Comparison of ENCODE assay signal across 13 mouse cellular contexts in genomic region chr12:112807796-112808195, GRCm38 (mm10). TPM values are rescaled to one million over a fixed set of nuclear protein-coding genes. Genes with fewer than 3 reads are reported as not detected.
A peak's percentile ranks its signal among the peaks of the same experiment; 100 is the strongest.
DNase-seq lines count a peak whose midpoint lies in the region; ATAC-seq and TF ChIP-seq lines count a peak whose summit lies in the region.
"Had no signal": no experiment of that assay in that cellular context is flagged by ENCODE, and none has a peak within 500 bp of the region (broad histone marks: within the 10 kb centered on the region; RNA-seq: fewer than 3 reads in every experiment).

No protein-coding gene starts in this region.

- H3K9ac ChIP-seq in embryonic facial prominence, embryonic 12.5 days: peak overlapping the region; percentile 64; the same call in 1 of the 2 replicates
- no peak overlapping the region for H3K9ac ChIP-seq in forebrain, embryonic 14.5 days (ENCODE audit: low read length)
- peak overlapping the region; percentile 54 for H3K9ac ChIP-seq in limb, embryonic 14.5 days (ENCODE audit: low read depth, low read length, severe bottlenecking)

- peak overlapping the region; percentile 96; the same call in 1 of the 2 replicates for H3K4me2 ChIP-seq in embryonic facial prominence, embryonic 12.5 days (replicated peaks)
- peak overlapping the region; percentile 79; the same call in 1 of the 2 replicates for H3K4me2 ChIP-seq in forebrain, embryonic 14.5 days (ENCODE audit: low read length)
- H3K4me2 ChIP-seq in limb, embryonic 14.5 days (replicated peaks; ENCODE audit: low read depth, low read length, severe bottlenecking): 0 out of 2 replicates have a peak overlapping the region, but pooled peaks have one; percentile 98

- TF ChIP-seq POLR2A in limb, embryonic 14.5 days (IDR thresholded peaks at IDR 0.05; ENCODE audit: borderline replicate concordance, extremely low read depth, insufficient read depth, insufficient read length): no peak

- H3K27me3 ChIP-seq in embryonic facial prominence, embryonic 12.5 days: peaks cover 8% of the 10 kb centered on the region
- H3K27me3 ChIP-seq in embryonic facial prominence, embryonic 10.5 days (replicated peaks; ENCODE audit: low read depth, poor library complexity, severe bottlenecking): peaks cover 45% of the 10 kb centered on the region
- 0 out of 2 replicates have a peak, but pooled peaks cover 2% of the 10 kb centered on the region for H3K27me3 ChIP-seq in forebrain, embryonic 14.5 days (replicated peaks; ENCODE audit: control insufficient read depth, insufficient read depth, low read length)
- no peaks in the 10 kb centered on the region for H3K27me3 ChIP-seq in limb, embryonic 14.5 days (ENCODE audit: control insufficient read depth, insufficient read depth, low read length)

- H3K4me1 ChIP-seq in embryonic facial prominence, embryonic 12.5 days: peaks cover 15% of the 10 kb centered on the region
- H3K4me1 ChIP-seq in embryonic facial prominence, embryonic 10.5 days: peaks cover 36% of the 10 kb centered on the region
- H3K4me1 ChIP-seq in forebrain, embryonic 14.5 days (ENCODE audit: control insufficient read depth, insufficient read depth, low read length): peaks cover 12% of the 10 kb centered on the region
- peaks cover 11% of the 10 kb centered on the region for H3K4me1 ChIP-seq in limb, embryonic 14.5 days (ENCODE audit: control insufficient read depth, insufficient read depth, low read length)

- H3K9me3 ChIP-seq in embryonic facial prominence, embryonic 12.5 days: no peaks in the 10 kb centered on the region
- H3K9me3 ChIP-seq in embryonic facial prominence, embryonic 10.5 days: no peaks in the 10 kb centered on the region
- no peaks in the 10 kb centered on the region for H3K9me3 ChIP-seq in forebrain, embryonic 14.5 days (replicated peaks; ENCODE audit: control insufficient read depth, low read length)
- no peaks in the 10 kb centered on the region for H3K9me3 ChIP-seq in limb, embryonic 14.5 days (ENCODE audit: control insufficient read depth, low read length)
- H3K9me3 ChIP-seq: G1E had no signal

- WGBS in embryonic facial prominence, embryonic 12.5 days: 90% methylated on average over 4 of the region's 4 CpGs
- 86% methylated on average over 4 of the region's 4 CpGs for WGBS in embryonic facial prominence, embryonic 10.5 days
- 81% methylated on average over 4 of the region's 4 CpGs for WGBS in forebrain, embryonic 14.5 days
- WGBS in limb, embryonic 14.5 days: 78% methylated on average over 4 of the region's 4 CpGs

- H3K36me3 ChIP-seq in embryonic facial prominence, embryonic 12.5 days: no peaks in the 10 kb centered on the region
- peaks cover 18% of the 10 kb centered on the region for H3K36me3 ChIP-seq in embryonic facial prominence, embryonic 10.5 days (replicated peaks)
- 0 out of 2 replicates have a peak, but pooled peaks cover 5% of the 10 kb centered on the region for H3K36me3 ChIP-seq in forebrain, embryonic 14.5 days (ENCODE audit: control insufficient read depth, insufficient read depth, low read length)
- no peaks in the 10 kb centered on the region for H3K36me3 ChIP-seq in limb, embryonic 14.5 days (ENCODE audit: control insufficient read depth, insufficient read depth, low read length)

- no peak for DNase-seq in embryonic facial prominence, embryonic 10.5 days (ENCODE audit: low spot score)
- no peak for DNase-seq in left cerebral cortex, adult 2 months (ENCODE audit: extremely low spot score in 1 of 2, low spot score in 2 of 2)
- DNase-seq in left cerebral cortex, postnatal 4 days: no peak
- DNase-seq in forebrain, embryonic 14.5 days (ENCODE audit: low spot score): no peak
- DNase-seq in limb, embryonic 14.5 days (ENCODE audit: low spot score): no peak
- DNase-seq in frontal cortex, postnatal 36 days (ENCODE audit: low spot score in 2 of 2): no peak
- no peak for DNase-seq in retina, postnatal 1 day
- DNase-seq: cerebellum, adult 18-20 months; lung, postnatal 10 days; thymus, postnatal 25 days had no signal

- intact Hi-C loops in left cerebral cortex, adult 2 months (cut with DNase I): loop anchor here (2.0 to 5.0 kb wide), 2 partner anchors 21 to 60 kb away; partner anchors contain the start of gene Cdca4
- intact Hi-C loops in left cerebral cortex, postnatal 4 days (cut with DNase I): no loop called here

- no peak overlapping the region for H3K27ac ChIP-seq in embryonic facial prominence, embryonic 12.5 days
- H3K27ac ChIP-seq in embryonic facial prominence, embryonic 10.5 days (replicated peaks): no peak overlapping the region
- H3K27ac ChIP-seq in left cerebral cortex, adult 2 months: peak overlapping the region; percentile 94
- no peak overlapping the region; the same call in 1 of the 2 replicates for H3K27ac ChIP-seq in forebrain, embryonic 14.5 days (ENCODE audit: low read depth, low read length)
- H3K27ac ChIP-seq in limb, embryonic 14.5 days (replicated peaks; ENCODE audit: low read depth, low read length): no peak overlapping the region

- H3K4me3 ChIP-seq in embryonic facial prominence, embryonic 12.5 days: no peak overlapping the region
- H3K4me3 ChIP-seq in embryonic facial prominence, embryonic 10.5 days: no peak overlapping the region; the same call in 1 of the 2 replicates
- no peak overlapping the region for H3K4me3 ChIP-seq in left cerebral cortex, adult 2 months
- no peak overlapping the region for H3K4me3 ChIP-seq in forebrain, embryonic 14.5 days (ENCODE audit: low read depth, low read length)
- no peak overlapping the region for H3K4me3 ChIP-seq in limb, embryonic 14.5 days (replicated peaks; ENCODE audit: low read length)

- no peak for ATAC-seq in embryonic facial prominence, embryonic 12.5 days (ENCODE audit: insufficient number of reproducible peaks, insufficient read depth, low FRiP score, low TSS enrichment)
- no peak for ATAC-seq in forebrain, embryonic 14.5 days
- no peak for ATAC-seq in limb, embryonic 14.5 days (ENCODE audit: low FRiP score, low read depth)

- no peak for TF ChIP-seq CTCF in left cerebral cortex, adult 2 months (IDR thresholded peaks at IDR 0.05)

RNA-seq across cellular contexts. Expression of gene Clba1, which starts 0.9 kb away (rescaled TPM):
- polyA plus RNA-seq in embryonic facial prominence, embryonic 12.5 days (2016; fragmentation: Nextera tagmentation; extraction: Ambion mirVana): 9.2 and 9.6 TPM in 2 replicates
- 9.3 and 10.1 TPM in 2 replicates for polyA plus RNA-seq in embryonic facial prominence, embryonic 10.5 days (2016; fragmentation: Nextera tagmentation; extraction: Ambion mirVana)
- 10 to 100 TPM; 15.7 to 18.6 TPM for total RNA-seq in left cerebral cortex, adult 2 months (2021)
- 10 to 100 TPM; 15.0 to 15.8 TPM for total RNA-seq in left cerebral cortex, postnatal 4 days (2021)
- polyA plus RNA-seq in forebrain, embryonic 14.5 days (2014; fragmentation: Nextera tagmentation; extraction: Ambion mirVana): 17.0 and 19.4 TPM in 2 replicates
- 3.7 and 4.8 TPM in 2 replicates for polyA plus RNA-seq in limb, embryonic 14.5 days (2012; rRNA removed)
- 5.7 and 6.2 TPM in 2 replicates for polyA plus RNA-seq in limb, embryonic 14.5 days (2014; fragmentation: Nextera tagmentation; extraction: Ambion mirVana)

RNA-seq across cellular contexts. Expression of gene Ahnak2, which starts 5.3 kb away (rescaled TPM):
- polyA plus RNA-seq in embryonic facial prominence, embryonic 12.5 days (2016; fragmentation: Nextera tagmentation; extraction: Ambion mirVana): 0.71 and 0.83 TPM in 2 replicates
- polyA plus RNA-seq in embryonic facial prominence, embryonic 10.5 days (2016; fragmentation: Nextera tagmentation; extraction: Ambion mirVana): 0.04 and 0.20 TPM in 2 replicates
- 1 to 10 TPM; 8.1 to 8.2 TPM for total RNA-seq in left cerebral cortex, adult 2 months (2021)
- total RNA-seq in left cerebral cortex, postnatal 4 days (2021): 10 to 100 TPM; 28.1 to 28.2 TPM
- polyA plus RNA-seq in forebrain, embryonic 14.5 days (2014; fragmentation: Nextera tagmentation; extraction: Ambion mirVana): 0.29 and 0.51 TPM in 2 replicates
- 2.1 and 2.5 TPM in 2 replicates for polyA plus RNA-seq in limb, embryonic 14.5 days (2012; rRNA removed)
- 3.3 TPM in 2 replicates for polyA plus RNA-seq in limb, embryonic 14.5 days (2014; fragmentation: Nextera tagmentation; extraction: Ambion mirVana)
- polyA plus RNA-seq: activated CD4-positive, CD25-positive, alpha-beta regulatory T cell, adult 4 months had no signal

RNA-seq across cellular contexts. Expression of gene Cdca4, which starts 21.4 kb away (rescaled TPM):
- 144 and 147 TPM in 2 replicates for polyA plus RNA-seq in embryonic facial prominence, embryonic 12.5 days (2016; fragmentation: Nextera tagmentation; extraction: Ambion mirVana)
- 180 and 183 TPM in 2 replicates for polyA plus RNA-seq in embryonic facial prominence, embryonic 10.5 days (2016; fragmentation: Nextera tagmentation; extraction: Ambion mirVana)
- 10 to 100 TPM; 10.5 to 12.4 TPM for total RNA-seq in left cerebral cortex, adult 2 months (2021)
- 10 to 100 TPM; 18.5 to 19.8 TPM for total RNA-seq in left cerebral cortex, postnatal 4 days (2021)
- polyA plus RNA-seq in forebrain, embryonic 14.5 days (2014; fragmentation: Nextera tagmentation; extraction: Ambion mirVana): 101 and 112 TPM in 2 replicates
- polyA plus RNA-seq in limb, embryonic 14.5 days (2012; rRNA removed): 81.0 and 89.9 TPM in 2 replicates
- polyA plus RNA-seq in limb, embryonic 14.5 days (2014; fragmentation: Nextera tagmentation; extraction: Ambion mirVana): 113 and 126 TPM in 2 replicates

RNA-seq across cellular contexts. Expression of gene Pld4, which starts 47.3 kb away (rescaled TPM):
- polyA plus RNA-seq in embryonic facial prominence, embryonic 12.5 days (2016; fragmentation: Nextera tagmentation; extraction: Ambion mirVana): 4.9 TPM in 2 replicates
- polyA plus RNA-seq in embryonic facial prominence, embryonic 10.5 days (2016; fragmentation: Nextera tagmentation; extraction: Ambion mirVana): 3.9 and 4.6 TPM in 2 replicates
- 10 to 100 TPM in 1 of 2 experiments, 1 to 10 TPM in 1; 7.4 to 10.1 TPM for total RNA-seq in left cerebral cortex, adult 2 months (2021)
- total RNA-seq in left cerebral cortex, postnatal 4 days (2021): 1 to 10 TPM; 6.2 to 6.6 TPM
- 5.9 and 7.0 TPM in 2 replicates for polyA plus RNA-seq in forebrain, embryonic 14.5 days (2014; fragmentation: Nextera tagmentation; extraction: Ambion mirVana)
- 15.7 and 16.9 TPM in 2 replicates for polyA plus RNA-seq in limb, embryonic 14.5 days (2012; rRNA removed)
- 13.4 and 14.0 TPM in 2 replicates for polyA plus RNA-seq in limb, embryonic 14.5 days (2014; fragmentation: Nextera tagmentation; extraction: Ambion mirVana)
